Mouse (Mus musculus) hindbrain, embryonic 13.5 days (tissue): ENCODE data around the gene Cotl1. TPM values are rescaled to one million over a fixed set of nuclear protein-coding genes. Genes with fewer than 3 reads are reported as not detected.
A peak's percentile ranks its signal among the peaks of the same experiment; 100 is the strongest.

Source experiments
- ATAC-seq: fragments of 200-750 bp; cut with Nextera tagmentation; 2 replicates; pipeline ENCODE4 v1.8.0; 2017; ENCODE audit warnings: moderate TSS enrichment; ENCODE audit not compliant: low FRiP score
- H3K27ac ChIP-seq: fragments of 300-500 bp; sonication (generic); 2 replicates; pipeline ENCODE4 v1.5.1; 2015; ENCODE audit warnings: inconsistent platforms, mild to moderate bottlenecking, moderate library complexity
- H3K27me3 ChIP-seq: fragments of 300-500 bp; sonication (generic); 2 replicates; pipeline ENCODE4 v1.6.1; 2015; ENCODE audit warnings: mild to moderate bottlenecking, inconsistent platforms
- H3K36me3 ChIP-seq: fragments of 300-500 bp; sonication (generic); 2 replicates; pipeline ENCODE4 v1.6.1; 2015; ENCODE audit warnings: mild to moderate bottlenecking, inconsistent platforms
- H3K4me1 ChIP-seq: fragments of 300-500 bp; sonication (generic); replicated peaks from 2 replicates; pipeline ENCODE4 v1.6.1; 2015; ENCODE audit warnings: inconsistent platforms
- H3K4me2 ChIP-seq: fragments of 300-500 bp; sonication (generic); 2 replicates; pipeline ENCODE4 v1.6.1; 2015; ENCODE audit warnings: inconsistent platforms, mild to moderate bottlenecking, moderate library complexity
- H3K4me3 ChIP-seq: fragments of 300-500 bp; sonication (generic); 2 replicates; pipeline ENCODE4 v1.5.1; 2015; ENCODE audit warnings: mild to moderate bottlenecking, inconsistent platforms
- H3K9ac ChIP-seq: fragments of 300-500 bp; sonication (generic); 2 replicates; pipeline ENCODE4 v1.6.1; 2015; ENCODE audit warnings: mild to moderate bottlenecking, inconsistent platforms
- H3K9me3 ChIP-seq: fragments of 300-500 bp; sonication (generic); 2 replicates; pipeline ENCODE4 v1.6.1; 2016; ENCODE audit warnings: inconsistent platforms
- WGBS: fragments of 180-500 bp; shearing (Covaris S2); methylation state at CpG from one replicate; pipeline ENCODE4 v1.1.7; 2015; 5-methylcytosine and 5-hydroxymethylcytosine counted together
- polyA plus RNA-seq: library from polyadenylated mRNA; unstranded; fragments of >200 nt; fragmentation: Nextera tagmentation; extraction: Ambion mirVana; gene quantifications from 2 replicates; pipeline ENCODE4 v1.2.1, GENCODE M21; 2015

Cotl1 gene
- polyA plus RNA-seq, 1 experiment from 2014 or later: 106 TPM

DNA sequence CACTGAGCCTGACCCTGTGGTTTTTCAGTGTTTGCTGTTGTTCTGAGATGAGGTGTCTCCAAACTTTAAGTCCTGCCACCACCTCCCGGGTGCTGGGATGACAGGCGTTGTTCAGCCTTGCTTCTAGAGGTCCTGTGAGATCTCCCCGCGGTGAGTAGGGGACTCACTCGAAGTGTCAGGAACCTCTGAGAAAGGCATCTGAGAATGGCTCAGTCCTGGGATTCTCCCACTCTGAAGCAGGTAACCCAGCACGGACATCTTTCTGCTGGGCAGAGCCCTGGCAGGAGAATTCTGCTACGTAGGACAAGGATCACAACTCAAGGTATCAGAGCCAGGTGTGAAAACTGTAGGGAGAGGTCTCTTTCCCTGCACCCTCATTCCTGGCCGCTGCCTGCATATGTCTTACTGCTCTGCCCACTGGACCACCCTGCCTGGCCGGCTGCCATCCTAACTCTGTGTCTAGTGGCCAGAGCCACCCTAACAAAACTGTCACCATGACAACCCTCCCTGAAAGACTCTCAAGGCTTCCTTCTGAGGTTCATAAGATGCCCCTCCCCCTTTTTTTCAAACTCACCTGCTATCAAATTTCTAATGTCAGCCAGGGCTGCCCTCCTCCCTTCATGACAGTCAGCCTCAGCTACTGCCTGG is 59.8 kb downstream of the Cotl1 start:
- Histone ChIP-seq H3K4me2 (no peak overlapping the region), H3K27me3 (no peaks in the 10 kb centered on the region), H3K4me1 (peaks cover 32% of the 10 kb centered on the region), H3K36me3 (no peaks in the 10 kb centered on the region), H3K27ac (no peak overlapping the region), H3K9ac (no peak overlapping the region), H3K4me3 (no peak overlapping the region), H3K9me3 (no peaks in the 10 kb centered on the region)
- WGBS: 81% methylated on average over 9 of the region's 9 CpGs
- ATAC-seq: no peak

DNA sequence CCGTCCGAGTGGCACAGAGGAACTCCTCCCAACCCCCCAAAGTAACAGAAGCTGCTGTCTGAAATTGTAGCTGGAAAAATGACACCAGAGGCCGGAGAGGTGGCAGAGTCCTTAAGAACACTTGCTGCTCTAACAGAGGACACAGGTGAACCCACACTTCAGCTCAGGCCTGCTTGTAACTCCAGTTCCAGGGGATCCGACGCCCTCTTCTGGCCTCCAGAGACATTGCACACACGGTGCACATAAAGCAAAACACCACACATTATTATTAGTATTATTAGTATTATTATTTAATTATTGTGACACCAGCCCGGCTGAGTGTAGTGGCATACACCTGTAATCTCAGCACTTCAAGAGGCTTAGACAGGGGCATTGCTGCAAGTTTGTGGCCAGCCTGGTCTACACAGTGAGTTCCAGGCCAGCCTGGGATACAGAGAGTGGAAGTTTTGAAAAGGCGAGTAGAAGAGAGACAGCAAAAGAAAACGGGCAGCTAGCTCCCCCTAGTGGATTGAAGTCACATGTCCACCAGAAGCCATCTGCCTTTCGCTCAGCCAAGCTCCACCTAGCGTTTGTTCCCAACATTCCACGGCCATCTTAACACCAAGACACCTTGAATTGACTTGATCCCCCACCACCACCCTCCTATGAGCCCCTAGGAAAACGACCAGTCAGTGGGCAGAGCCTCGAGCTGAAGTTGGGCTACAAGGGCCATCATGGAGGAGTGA is 61.2 kb downstream of the Cotl1 start:
- Histone ChIP-seq H3K4me1 (peaks cover 27% of the 10 kb centered on the region), H3K4me2 (peak overlapping the region; percentile 95), H3K36me3 (no peaks in the 10 kb centered on the region), H3K4me3 (peak overlapping the region; percentile 65; the same call in 1 of the 2 replicates), H3K9me3 (no peaks in the 10 kb centered on the region), H3K27me3 (no peaks in the 10 kb centered on the region), H3K9ac (no peak overlapping the region), H3K27ac (peak overlapping the region; percentile 83; the same call in 1 of the 2 replicates)
- WGBS: 28% methylated on average over 14 of the region's 14 CpGs
- 0 out of 2 replicates have a peak, but pooled peaks have one; percentile 3 for ATAC-seq

DNA sequence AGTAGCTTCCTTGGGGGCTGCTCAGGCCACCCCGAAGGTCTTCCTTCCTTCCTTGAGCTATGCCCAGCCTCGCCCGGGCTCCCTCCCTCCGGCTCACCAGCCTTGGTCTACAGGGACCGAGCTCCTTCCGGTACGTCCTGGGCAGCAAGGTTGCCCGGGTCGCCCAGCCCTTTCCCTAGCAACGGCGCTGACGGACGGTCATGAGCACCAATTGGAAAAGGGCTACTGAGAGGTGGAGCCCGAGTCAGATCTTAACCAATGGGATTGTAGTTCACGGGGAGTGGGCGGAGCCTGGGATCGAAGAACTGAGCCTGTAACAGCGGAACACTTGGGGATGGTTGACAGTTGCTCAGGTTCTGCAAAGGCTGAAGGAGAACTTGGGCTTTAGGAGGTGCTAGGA is 62.1 kb downstream of the Cotl1 start, which contains the start of gene Tldc1:
Gene Tldc1, minus strand, starts transcription at position 154 of the 400 bp plus-strand sequence.
- peak; percentile 96 for ATAC-seq
- Histone ChIP-seq H3K4me3 (peak within 1 kb of the TSS; percentile 65), H3K36me3 (no peaks in the 10 kb centered on the region), H3K9me3 (no peaks in the 10 kb centered on the region), H3K4me2 (peak within 1 kb of the TSS; percentile 95), H3K27me3 (no peaks in the 10 kb centered on the region), H3K9ac (peak within 1 kb of the TSS; percentile 83), H3K4me1 (peaks cover 23% of the 10 kb centered on the region), H3K27ac (peak within 1 kb of the TSS; percentile 92)
- WGBS: under 1% methylated on average over 18 of the region's 18 CpGs

DNA sequence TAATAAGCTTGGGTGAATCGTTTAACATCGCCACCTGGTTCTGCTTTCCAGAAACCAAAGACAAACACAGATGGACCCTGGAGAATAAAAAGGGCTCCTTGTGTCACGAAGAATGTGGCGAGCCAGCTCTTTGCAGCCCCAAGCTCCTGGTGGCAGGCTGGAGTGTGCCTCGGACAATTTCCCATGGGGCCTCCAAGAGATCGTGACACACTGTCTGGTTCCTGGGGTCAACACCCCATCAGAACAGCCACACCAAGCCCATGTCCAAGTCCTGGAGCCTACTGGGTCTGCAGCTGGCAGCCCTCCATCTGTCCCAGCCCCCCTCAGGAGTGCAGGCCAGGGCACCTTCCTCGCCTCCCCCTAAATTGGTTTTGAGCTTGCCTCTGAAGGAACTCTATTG is 62.6 kb downstream of the Cotl1 start:
- Histone ChIP-seq H3K27ac (peak overlapping the region; percentile 92), H3K4me1 (peaks cover 23% of the 10 kb centered on the region), H3K4me3 (peak overlapping the region; percentile 65), H3K9ac (peak overlapping the region; percentile 83), H3K4me2 (peak overlapping the region; percentile 95), H3K9me3 (no peaks in the 10 kb centered on the region), H3K36me3 (peaks cover 1% of the 10 kb centered on the region), H3K27me3 (no peaks in the 10 kb centered on the region)
- no peak; the same call in 1 of the 2 replicates for ATAC-seq
- 17% methylated on average over 7 of the region's 7 CpGs for WGBS

GRCm38 (mm10) chr8:119776668-119777245 is 63.6 kb downstream of the Cotl1 start:
- H3K36me3 ChIP-seq: peaks cover 11% of the 10 kb centered on the region
- H3K9ac ChIP-seq: peak overlapping the region; percentile 83; the same call in 1 of the 2 replicates
- peaks cover 23% of the 10 kb centered on the region for H3K4me1 ChIP-seq
- no peaks in the 10 kb centered on the region for H3K27me3 ChIP-seq
- H3K27ac ChIP-seq: no peak overlapping the region
- H3K4me2 ChIP-seq: no peak overlapping the region; the same call in none of the 2 replicates
- no peaks in the 10 kb centered on the region for H3K9me3 ChIP-seq
- no peak overlapping the region for H3K4me3 ChIP-seq
- 85% methylated on average over 7 of the region's 7 CpGs for WGBS
- no peak for ATAC-seq

GRCm38 (mm10) chr8:119765761-119766444 is 74.4 kb downstream of the Cotl1 start:
- no peak overlapping the region for H3K4me3 ChIP-seq
- no peak overlapping the region for H3K4me2 ChIP-seq
- H3K9me3 ChIP-seq: no peaks in the 10 kb centered on the region
- no peak for ATAC-seq
- no peak overlapping the region for H3K27ac ChIP-seq
- H3K4me1 ChIP-seq: no peaks in the 10 kb centered on the region
- no peak overlapping the region for H3K9ac ChIP-seq
- H3K27me3 ChIP-seq: no peaks in the 10 kb centered on the region
- 84% methylated on average over 22 of the region's 22 CpGs for WGBS
- H3K36me3 ChIP-seq: peaks cover 65% of the 10 kb centered on the region

GRCm38 (mm10) chr8:119765311-119765710 is 75.0 kb downstream of the Cotl1 start:
- H3K4me1 ChIP-seq: no peaks in the 10 kb centered on the region
- H3K27ac ChIP-seq: no peak overlapping the region
- no peak overlapping the region for H3K4me2 ChIP-seq
- H3K9ac ChIP-seq: no peak overlapping the region
- H3K27me3 ChIP-seq: no peaks in the 10 kb centered on the region
- 85% methylated on average over 10 of the region's 10 CpGs for WGBS
- H3K4me3 ChIP-seq: no peak overlapping the region
- no peak for ATAC-seq
- no peaks in the 10 kb centered on the region for H3K9me3 ChIP-seq
- peaks cover 67% of the 10 kb centered on the region for H3K36me3 ChIP-seq

DNA sequence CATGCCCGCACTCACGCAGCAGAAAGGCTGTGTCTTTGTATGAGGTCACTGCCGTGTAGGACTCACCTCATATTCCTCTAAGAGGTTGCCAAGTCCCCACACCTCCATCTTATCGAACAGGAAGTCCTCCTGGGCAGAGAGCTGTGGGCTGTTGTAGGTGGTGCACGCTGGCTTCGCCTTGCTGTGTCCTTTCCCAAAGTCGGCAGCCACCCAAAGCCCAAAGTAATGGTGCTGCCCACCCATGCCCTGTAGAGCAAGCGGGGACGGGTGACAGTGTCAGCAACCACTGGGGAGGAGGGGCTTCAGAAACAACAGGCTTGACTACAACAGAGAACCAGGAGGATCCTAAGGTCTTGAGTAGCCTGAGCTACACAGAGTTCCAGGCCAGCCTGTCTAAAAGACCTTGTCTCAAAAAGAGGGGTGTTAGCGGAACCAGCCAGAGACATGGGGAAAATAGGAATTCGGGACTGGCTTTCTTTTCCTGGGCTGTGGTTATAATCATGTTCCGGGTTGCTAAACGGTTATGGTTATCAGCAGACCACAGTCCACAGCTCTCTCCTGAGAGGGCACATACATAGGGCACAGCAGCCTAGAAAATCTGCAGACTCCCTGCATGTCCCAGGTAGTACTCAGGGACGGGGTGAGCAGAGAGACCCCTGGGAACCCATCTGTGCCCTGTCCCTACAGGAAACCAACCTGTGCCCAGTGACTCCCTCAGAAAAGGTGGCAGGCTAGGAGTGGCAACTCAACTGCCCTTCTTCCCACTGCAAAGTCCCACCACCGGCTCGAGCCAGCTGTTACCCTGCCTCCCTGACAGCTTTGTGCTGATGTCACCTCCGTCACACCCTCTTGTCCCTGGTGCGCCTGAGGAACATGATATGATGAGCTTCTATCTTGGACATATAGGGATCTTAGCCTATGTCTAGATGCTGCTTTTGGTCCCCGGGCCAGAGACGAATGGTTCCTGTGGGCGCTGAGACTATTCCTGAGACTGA is 77.8 kb downstream of the Cotl1 start:
- H3K4me1 ChIP-seq: 0 out of 2 replicates have a peak, but pooled peaks cover 9% of the 10 kb centered on the region
- no peak overlapping the region for H3K27ac ChIP-seq
- H3K36me3 ChIP-seq: peaks cover 58% of the 10 kb centered on the region
- no peaks in the 10 kb centered on the region for H3K27me3 ChIP-seq
- no peak for ATAC-seq
- H3K4me3 ChIP-seq: no peak overlapping the region
- 91% methylated on average over 21 of the region's 21 CpGs for WGBS
- no peak overlapping the region for H3K4me2 ChIP-seq
- H3K9ac ChIP-seq: no peak overlapping the region
- H3K9me3 ChIP-seq: no peaks in the 10 kb centered on the region

GRCm38 (mm10) chr8:119761692-119762091 is 78.7 kb downstream of the Cotl1 start:
- no peak for ATAC-seq

More at GRCm38 (mm10) chr8:119761692-119762091, 78.7 kb downstream of the Cotl1 start:
- 94% methylated on average over 11 of the region's 11 CpGs for WGBS
- H3K9ac ChIP-seq: no peak overlapping the region
- no peaks in the 10 kb centered on the region for H3K9me3 ChIP-seq
- no peak overlapping the region for H3K27ac ChIP-seq
- peaks cover 9% of the 10 kb centered on the region; the same call in 1 of the 2 replicates for H3K4me1 ChIP-seq
- no peak overlapping the region for H3K4me3 ChIP-seq
- H3K27me3 ChIP-seq: peaks cover under 1% of the 10 kb centered on the region; the same call in 1 of the 2 replicates
- H3K4me2 ChIP-seq: no peak overlapping the region
- H3K36me3 ChIP-seq: peaks cover 49% of the 10 kb centered on the region
